Mouse (Mus musculus) B cell, adult 67 days (primary cell): Measurements from ENCODE around the gene Ulbp1. TPM values are rescaled to one million over a fixed set of nuclear protein-coding genes. Genes with fewer than 3 reads are reported as not detected.

ENCODE experiments used
- total RNA-seq, 2 experiments: library from RNA; stranded (reverse); gene quantifications; 4 replicates each; pipeline ENCODE4 v1.2.4; 2023

Ulbp1 gene
- 1 to 10 TPM; 2.9 to 5.1 TPM for total RNA-seq

DNA sequence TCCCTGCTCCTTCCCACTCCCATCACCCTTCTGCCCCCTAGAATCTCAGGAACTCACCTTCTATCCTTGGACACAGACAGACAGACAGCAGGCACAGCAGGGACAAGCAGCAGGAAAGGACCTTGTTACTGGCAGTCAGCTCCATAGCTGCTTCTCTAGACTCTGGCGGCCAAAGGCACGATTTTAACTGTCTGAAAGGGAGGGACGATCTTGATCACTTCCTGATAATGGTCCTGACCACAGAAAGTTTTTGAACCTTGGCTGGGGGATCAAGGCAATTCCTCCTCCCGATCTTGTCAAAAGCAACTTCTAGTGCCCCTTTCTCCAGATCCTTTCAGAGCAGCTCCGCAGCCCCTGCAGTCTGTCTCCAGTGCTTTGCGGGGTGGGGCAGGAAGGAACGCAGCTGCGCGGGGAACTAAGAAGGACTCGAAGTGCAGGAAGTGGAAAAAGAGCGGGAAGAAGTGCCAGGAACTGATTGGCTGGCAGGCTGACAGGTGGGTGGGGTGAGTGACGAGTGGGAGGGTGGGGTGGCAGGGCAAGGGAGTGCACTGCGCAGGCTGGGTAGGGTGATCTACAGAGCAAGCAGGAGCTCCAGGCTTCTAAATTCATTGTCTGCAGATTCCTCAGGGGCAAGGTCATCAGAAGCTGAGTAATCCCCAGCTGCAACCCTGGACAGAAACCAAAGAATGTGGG, at the start of gene Ulbp1:
Gene Ulbp1 (minus strand): TSS at position 442 of the 693 bp plus-strand sequence.

Other genes with a start within 250 kb of the Ulbp1 start
- under 1 TPM; 0.36 to 0.52 TPM for gene Lrp11, start 116.2 kb upstream of the Ulbp1 start, total RNA-seq
- gene Nup43, start 193.9 kb upstream of the Ulbp1 start, total RNA-seq, result 10 to 100 TPM; 11.6 to 13.2 TPM
- 10 to 100 TPM; 52.7 to 72.0 TPM for gene Pcmt1, start 207.5 kb upstream of the Ulbp1 start, total RNA-seq
- 10 to 100 TPM; 45.9 to 48.8 TPM for gene Lats1, start 207.6 kb upstream of the Ulbp1 start, total RNA-seq